Mouse (Mus musculus) ES-E14 (cell line): ENCODE data around the gene Nup188. TPM values are rescaled to one million over a fixed set of nuclear protein-coding genes. Genes with fewer than 3 reads are reported as not detected.

Experiments used
- DNase-seq: peaks from one replicate; pipeline ENCODE4 v3.0.0-alpha.2; 2013; ENCODE audit warnings: low read depth, low spot score
- H3K27ac ChIP-seq: 2 replicates; pipeline ENCODE4 v1.5.1; 2012; ENCODE audit warnings: low read depth, mild to moderate bottlenecking, low read length, moderate library complexity, mixed read lengths; ENCODE audit not compliant: poor library complexity, insufficient read depth, severe bottlenecking
- H3K36me3 ChIP-seq: 2 replicates; pipeline ENCODE4 v1.6.1; 2012; ENCODE audit warnings: mild to moderate bottlenecking, low read length, moderate library complexity, mixed read lengths; ENCODE audit not compliant: control insufficient read depth, poor library complexity, insufficient read depth, severe bottlenecking
- H3K4me1 ChIP-seq, 2 experiments: fragments of 150-350 bp in 1 of 2; sonication (generic) in 1 of 2; 2 replicates each; pipeline ENCODE4 v1.6.1; 2012; ENCODE audit warnings: low read length in 2 of 2, mild to moderate bottlenecking in 1 of 2, mixed read lengths in 1 of 2; ENCODE audit not compliant: control insufficient read depth in 2 of 2, insufficient read depth in 2 of 2, poor library complexity in 1 of 2
- H3K4me3 ChIP-seq, 2 experiments: fragments of 150-350 bp in 1 of 2; sonication (generic) in 1 of 2; 2 replicates each; pipeline ENCODE4 v1.5.1; 2012; ENCODE audit warnings: low read length in 2 of 2, low read depth in 1 of 2, mild to moderate bottlenecking in 1 of 2, mixed read lengths in 1 of 2; ENCODE audit not compliant: insufficient read depth in 1 of 2, poor library complexity in 1 of 2, severe bottlenecking in 1 of 2
- H3K9ac ChIP-seq: 2 replicates; pipeline ENCODE4 v1.6.1; 2012; ENCODE audit warnings: low read depth, mild to moderate bottlenecking, low read length, mixed read lengths; ENCODE audit not compliant: poor library complexity, insufficient read depth, severe bottlenecking
- H3K9me3 ChIP-seq: fragments of 150-350 bp; sonication (generic); 2 replicates; pipeline ENCODE4 v1.6.1; 2012; ENCODE audit warnings: low read depth, mild to moderate bottlenecking, low read length; ENCODE audit not compliant: control insufficient read depth, insufficient read depth
- CHD2 ChIP-seq: IDR thresholded peaks from 2 replicates; pipeline ENCODE4 v1.6.1; 2014; ENCODE audit warnings: mild to moderate bottlenecking, low read depth, low read length, inconsistent platforms
- HCFC1 ChIP-seq: IDR thresholded peaks from 2 replicates; pipeline ENCODE4 v1.6.1; 2012; ENCODE audit warnings: low read length, inconsistent platforms, borderline replicate concordance; ENCODE audit not compliant: insufficient read depth
- MAFK ChIP-seq: IDR thresholded peaks from 2 replicates; pipeline ENCODE4 v1.6.1; 2014; ENCODE audit warnings: mild to moderate bottlenecking, low read depth, low read length, inconsistent platforms; ENCODE audit not compliant: insufficient read depth
- ZC3H11A ChIP-seq: IDR thresholded peaks from 2 replicates; pipeline ENCODE4 v1.6.1; 2012; ENCODE audit warnings: low read depth, mild to moderate bottlenecking, inconsistent platforms, low read length, borderline replicate concordance
- ZNF384 ChIP-seq: IDR thresholded peaks from 2 replicates; pipeline ENCODE4 v1.6.1; 2012; ENCODE audit warnings: low read depth, low read length, inconsistent platforms
- in situ Hi-C, 2 experiments: fragments of 600-800 bp; cut with MboI; formaldehyde crosslinking; loops; one replicate each; pipeline ENCODE4 v1.15.1; 2025; ENCODE audit warnings: low sequenced_read_pairs in 2 of 2, inconsistent platforms in 1 of 2; ENCODE audit not compliant: unreplicated experiment in 2 of 2
- total RNA-seq: library from RNA; depleted of rRNA; stranded (reverse); fragments of 300-350 nt; gene quantifications from 2 replicates; pipeline ENCODE4 v1.2.3, GENCODE M21; 2012

Gene Nup188
- total RNA-seq, 1 experiment, result 84.5 TPM

DNA sequence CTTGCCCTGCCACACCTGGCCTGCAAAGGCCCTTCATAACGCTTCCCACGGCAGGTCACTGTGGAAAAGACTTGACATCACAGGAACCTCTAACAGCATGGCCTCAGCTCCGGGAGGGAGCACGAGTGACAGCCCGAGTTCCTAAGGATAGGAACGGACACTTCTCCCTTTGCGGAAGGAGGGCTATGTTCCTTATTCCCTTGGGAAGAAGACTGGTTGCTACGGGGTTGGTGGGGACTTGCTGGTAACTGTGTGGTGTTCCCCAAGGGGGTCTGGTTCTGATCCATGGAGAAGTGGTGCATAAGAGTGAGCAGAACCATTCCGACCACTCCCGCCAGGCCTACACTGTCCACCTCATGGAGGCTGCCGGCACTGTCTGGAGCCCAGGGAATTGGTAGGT is 5.5 kb upstream of the Nup188 start, which contains the start of gene Gm28038:
Gene Gm28038, plus strand, starts transcription at position 301 of the 400 bp plus-strand sequence.
- Histone ChIP-seq H3K36me3 (no peaks in the 10 kb centered on the region), H3K9ac (no peak within 1 kb of the TSS), H3K9me3 (no peaks in the 10 kb centered on the region), H3K4me3 (no peak within 1 kb of the TSS), H3K27ac (no peak within 1 kb of the TSS), H3K4me1 (peaks cover 0 to 3% of the 10 kb centered on the region in 2 experiments; a peak in 1 of 4 replicates)
- TF ChIP-seq ZNF384, result no peak
- no peak for TF ChIP-seq MAFK
- TF ChIP-seq CHD2, result no peak
- no peak for TF ChIP-seq ZC3H11A
- TF ChIP-seq HCFC1, result no peak
- in situ Hi-C loops, result no loop called here
- DNase-seq, result no peak

DNA sequence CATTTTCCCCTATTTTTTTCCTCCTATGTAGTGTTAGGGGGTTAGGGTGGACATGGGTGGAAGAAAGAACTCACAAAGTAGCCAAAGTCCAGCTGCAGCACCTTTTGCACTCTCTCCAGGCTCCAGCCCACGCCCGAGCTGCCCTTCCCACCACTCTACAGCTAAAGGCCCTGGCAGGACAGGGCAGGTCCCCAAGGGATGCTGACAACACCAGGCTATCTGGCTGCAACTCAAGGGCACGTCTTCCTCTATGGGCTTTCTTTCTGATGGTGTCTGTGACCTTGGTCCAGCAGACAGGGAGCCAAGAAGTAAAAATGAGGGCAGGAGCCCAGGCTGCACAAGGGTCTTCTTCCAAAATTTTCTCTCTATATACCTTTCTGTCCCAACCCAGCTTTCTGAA is 4.5 kb upstream of the Nup188 start:
- Histone ChIP-seq H3K9me3 (no peaks in the 10 kb centered on the region), H3K9ac (no peak overlapping the region), H3K36me3 (no peaks in the 10 kb centered on the region), H3K4me3 (no peak overlapping the region), H3K4me1 (peaks cover 0 to 3% of the 10 kb centered on the region in 2 experiments; a peak in 1 of 4 replicates), H3K27ac (no peak overlapping the region)
- no peak for DNase-seq
- in situ Hi-C loops, result no loop called here
- no peak for TF ChIP-seq MAFK
- TF ChIP-seq CHD2, result no peak
- TF ChIP-seq HCFC1, result no peak
- no peak for TF ChIP-seq ZC3H11A
- TF ChIP-seq ZNF384, result no peak

DNA sequence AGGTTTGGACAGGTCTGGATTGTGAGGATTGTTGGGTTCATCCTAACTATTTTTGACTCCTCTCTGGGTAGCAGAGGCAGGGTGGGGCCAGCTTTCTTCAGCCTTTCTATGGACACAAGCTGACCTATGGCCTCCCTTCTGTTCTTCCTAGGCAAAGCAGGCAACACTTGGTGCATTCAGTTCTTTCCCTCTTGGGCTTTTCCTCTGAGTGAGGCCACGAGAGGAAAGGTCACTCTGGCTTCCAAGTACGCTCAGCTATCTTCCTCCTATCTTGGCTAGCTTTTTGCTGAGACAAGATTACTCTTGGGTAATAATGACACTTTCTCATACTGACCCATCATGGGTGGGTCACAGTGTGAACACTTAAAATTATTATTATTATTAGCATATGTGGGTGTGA is 3.0 kb upstream of the Nup188 start:
- peaks cover 0 to 3% of the 10 kb centered on the region in 2 experiments; a peak in 1 of 4 replicates for H3K4me1 ChIP-seq
- DNase-seq, result no peak
- no peak overlapping the region for H3K4me3 ChIP-seq
- no peak overlapping the region for H3K27ac ChIP-seq
- in situ Hi-C loops, result no loop called here
- H3K9me3 ChIP-seq, result no peaks in the 10 kb centered on the region
- no peak overlapping the region for H3K9ac ChIP-seq
- no peaks in the 10 kb centered on the region for H3K36me3 ChIP-seq
- no peak for TF ChIP-seq ZC3H11A
- no peak for TF ChIP-seq ZNF384
- no peak for TF ChIP-seq MAFK
- TF ChIP-seq CHD2, result no peak
- TF ChIP-seq HCFC1, result no peak

DNA sequence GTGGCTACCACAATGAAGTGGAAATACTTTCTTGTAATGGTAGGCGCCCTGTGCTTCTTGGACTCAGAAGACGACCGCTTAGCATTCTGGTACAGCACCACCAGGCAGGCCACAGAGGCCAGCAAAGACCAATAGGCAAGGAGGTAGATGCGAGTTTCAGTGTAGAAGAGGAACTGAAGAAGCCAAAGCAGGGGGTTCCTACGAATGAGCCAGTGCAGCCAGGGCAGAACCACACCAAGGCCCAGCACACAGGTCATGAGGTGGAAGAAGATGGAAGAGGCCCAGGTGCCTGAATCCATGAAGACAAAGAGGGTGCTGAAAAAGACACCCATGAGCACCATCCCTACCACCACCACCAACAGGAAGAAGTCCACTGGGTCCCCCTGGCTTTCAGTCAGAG is 1.2 kb upstream of the Nup188 start:
- Histone ChIP-seq H3K4me3 (peak overlapping the region; percentile 78 to 81; a peak in 1 of 4 replicates), H3K9ac (no peak overlapping the region), H3K4me1 (peaks cover 0 to 3% of the 10 kb centered on the region in 2 experiments; a peak in 1 of 4 replicates), H3K27ac (no peak overlapping the region), H3K9me3 (no peaks in the 10 kb centered on the region), H3K36me3 (no peaks in the 10 kb centered on the region)
- in situ Hi-C loops, result no loop called here
- DNase-seq, result no peak
- TF ChIP-seq MAFK, result no peak
- TF ChIP-seq ZC3H11A, result no peak
- TF ChIP-seq ZNF384, result no peak
- no peak for TF ChIP-seq HCFC1
- no peak for TF ChIP-seq CHD2
